Mouse (Mus musculus): ENCODE measurements around the gene Lama1. TPM values are rescaled to one million over a fixed set of nuclear protein-coding genes. Genes with fewer than 3 reads are reported as not detected.

The Lama1 gene
- 2.0 and 3.0 TPM in 2 replicates for polyA plus RNA-seq (2014; fragmentation: Nextera tagmentation; extraction: Ambion mirVana)

DNA sequence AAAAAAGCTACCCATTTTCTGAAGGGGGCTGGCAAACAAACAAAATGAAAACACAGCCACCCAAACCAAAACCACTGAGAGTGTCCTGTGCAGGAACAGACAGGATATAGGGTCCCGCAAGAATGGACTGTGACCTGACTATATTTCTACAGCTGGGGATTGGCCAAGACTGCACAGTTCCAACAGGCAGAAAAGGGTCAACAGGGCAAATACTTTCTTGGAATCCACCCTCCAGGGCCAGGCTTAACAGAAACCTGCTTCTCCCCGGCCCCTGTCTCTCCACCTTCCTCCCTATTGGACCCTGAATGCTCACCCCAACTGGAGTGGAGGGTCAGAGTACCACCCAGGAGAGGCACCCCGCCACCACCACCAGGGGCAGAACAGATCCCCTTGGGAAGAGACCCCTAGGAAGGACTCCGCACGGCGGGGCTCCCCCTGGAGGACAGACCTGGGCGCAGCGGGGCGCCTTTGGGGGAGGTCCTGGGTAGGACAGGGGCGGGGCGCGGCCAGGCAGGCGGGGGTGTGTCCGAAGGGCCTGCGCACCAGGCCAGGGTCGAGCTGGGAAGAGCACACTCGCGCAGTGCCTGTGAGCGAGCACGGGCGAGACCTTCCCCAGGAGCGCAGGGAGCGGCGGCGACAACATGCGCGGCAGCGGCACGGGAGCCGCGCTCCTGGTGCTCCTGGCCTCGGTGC, at the start of gene Lama1:
Gene Lama1 (plus strand): TSS at position 566 of the 693 bp plus-strand sequence.
- peaks cover 6% of the 10 kb centered on the region; the same call in 1 of the 2 replicates for H3K27me3 ChIP-seq (replicated peaks; ENCODE audit: control insufficient read depth, insufficient read depth, low read length)
- H3K9ac ChIP-seq (ENCODE audit: low read depth, low read length) = peak within 1 kb of the TSS; percentile 74
- 1% methylated on average over 11 of the region's 32 CpGs for WGBS
- H3K4me3 ChIP-seq (ENCODE audit: low read depth, low read length) = peak within 1 kb of the TSS; percentile 71
- H3K27ac ChIP-seq (replicated peaks; ENCODE audit: low read depth, low read length) = no peak within 1 kb of the TSS
- H3K4me2 ChIP-seq (ENCODE audit: low read depth, low read length) = peak within 1 kb of the TSS; percentile 100
- no peaks in the 10 kb centered on the region for H3K9me3 ChIP-seq (ENCODE audit: control insufficient read depth, low read length)
- ATAC-seq (ENCODE audit: low read depth) (peak; percentile 94), DNase-seq (ENCODE audit: low spot score) (peak; percentile 81)
- peaks cover 17% of the 10 kb centered on the region for H3K4me1 ChIP-seq (ENCODE audit: control insufficient read depth, insufficient read depth, low read length)
- H3K36me3 ChIP-seq (ENCODE audit: control insufficient read depth, insufficient read depth, low read length) = no peaks in the 10 kb centered on the region

GRCm38 (mm10) chr17:67651506-67651905, 45.6 kb upstream of the Lama1 start:
- no peak overlapping the region for H3K9ac ChIP-seq (ENCODE audit: low read depth, low read length)

DNA sequence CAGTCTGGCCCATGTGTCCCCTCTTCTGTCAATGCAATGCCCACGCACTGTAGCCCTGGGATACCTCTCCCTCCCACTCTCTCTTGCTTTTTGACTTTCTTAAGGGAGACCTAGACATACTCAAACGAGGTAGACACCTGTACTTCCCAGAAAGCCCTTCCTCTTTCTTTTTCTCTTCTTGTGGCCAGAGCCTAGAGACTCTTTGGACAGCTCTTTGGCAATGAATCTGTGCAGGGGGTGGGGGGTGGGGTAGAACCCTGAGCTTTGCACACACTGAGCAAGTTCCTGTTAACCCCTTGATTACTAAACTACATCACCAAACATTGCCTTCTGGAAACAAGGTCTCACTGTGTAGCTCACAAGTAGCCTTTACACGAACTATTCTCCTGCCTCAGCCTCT, 32.8 kb upstream of the Lama1 start:
- no peaks in the 10 kb centered on the region for H3K4me1 ChIP-seq (ENCODE audit: control insufficient read depth, insufficient read depth, low read length)
- no peak overlapping the region for H3K4me2 ChIP-seq (ENCODE audit: low read depth, low read length)
- H3K36me3 ChIP-seq (ENCODE audit: control insufficient read depth, insufficient read depth, low read length) = no peaks in the 10 kb centered on the region
- H3K27me3 ChIP-seq (replicated peaks; ENCODE audit: control insufficient read depth, insufficient read depth, low read length) = no peaks in the 10 kb centered on the region
- H3K4me3 ChIP-seq (ENCODE audit: low read depth, low read length) = no peak overlapping the region
- H3K27ac ChIP-seq (replicated peaks; ENCODE audit: low read depth, low read length) = no peak overlapping the region
- 78% methylated on average over 3 of the region's 3 CpGs for WGBS
- H3K9me3 ChIP-seq (ENCODE audit: control insufficient read depth, low read length) = no peaks in the 10 kb centered on the region
- DNase-seq (ENCODE audit: low spot score) (no peak), ATAC-seq (ENCODE audit: low read depth) (no peak)
- no peak overlapping the region for H3K9ac ChIP-seq (ENCODE audit: low read depth, low read length)

More at GRCm38 (mm10) chr17:67651506-67651905, 45.6 kb upstream of the Lama1 start:
- no peaks in the 10 kb centered on the region for H3K27me3 ChIP-seq (replicated peaks; ENCODE audit: control insufficient read depth, insufficient read depth, low read length)
- H3K4me2 ChIP-seq (ENCODE audit: low read depth, low read length) = no peak overlapping the region
- no peak overlapping the region for H3K4me3 ChIP-seq (ENCODE audit: low read depth, low read length)
- WGBS = 16% methylated on average over 4 of the region's 4 CpGs
- no peaks in the 10 kb centered on the region for H3K4me1 ChIP-seq (ENCODE audit: control insufficient read depth, insufficient read depth, low read length)
- ATAC-seq (ENCODE audit: low read depth) = no peak
- H3K36me3 ChIP-seq (ENCODE audit: control insufficient read depth, insufficient read depth, low read length) = no peaks in the 10 kb centered on the region
- no peak overlapping the region for H3K27ac ChIP-seq (replicated peaks; ENCODE audit: low read depth, low read length)
- DNase-seq (ENCODE audit: low spot score) = peak; percentile 54
- no peaks in the 10 kb centered on the region for H3K9me3 ChIP-seq (ENCODE audit: control insufficient read depth, low read length)

GRCm38 (mm10) chr17:67666981-67667380, 30.1 kb upstream of the Lama1 start:
- 61% methylated on average over 5 of the region's 5 CpGs for WGBS
- no peak for DNase-seq (ENCODE audit: low spot score)

GRCm38 (mm10) chr17:67667981-67668380, 29.1 kb upstream of the Lama1 start:
- DNase-seq (ENCODE audit: low spot score) (peak; percentile 76), ATAC-seq (ENCODE audit: low read depth) (no peak; the same call in 1 of the 2 replicates)
- H3K4me1 ChIP-seq (ENCODE audit: control insufficient read depth, insufficient read depth, low read length) = no peaks in the 10 kb centered on the region
- H3K4me2 ChIP-seq (ENCODE audit: low read depth, low read length) = no peak overlapping the region
- no peak overlapping the region for H3K4me3 ChIP-seq (ENCODE audit: low read depth, low read length)
- 8% methylated on average over 3 of the region's 3 CpGs for WGBS
- H3K27me3 ChIP-seq (replicated peaks; ENCODE audit: control insufficient read depth, insufficient read depth, low read length) = no peaks in the 10 kb centered on the region
- H3K36me3 ChIP-seq (ENCODE audit: control insufficient read depth, insufficient read depth, low read length) = no peaks in the 10 kb centered on the region
- H3K9me3 ChIP-seq (ENCODE audit: control insufficient read depth, low read length) = no peaks in the 10 kb centered on the region
- H3K27ac ChIP-seq (replicated peaks; ENCODE audit: low read depth, low read length) = no peak overlapping the region
- no peak overlapping the region for H3K9ac ChIP-seq (ENCODE audit: low read depth, low read length)

More at GRCm38 (mm10) chr17:67666981-67667380, 30.1 kb upstream of the Lama1 start:
- H3K4me1 ChIP-seq (ENCODE audit: control insufficient read depth, insufficient read depth, low read length) = no peaks in the 10 kb centered on the region
- H3K36me3 ChIP-seq (ENCODE audit: control insufficient read depth, insufficient read depth, low read length) = no peaks in the 10 kb centered on the region
- no peak overlapping the region for H3K4me2 ChIP-seq (ENCODE audit: low read depth, low read length)
- no peak overlapping the region for H3K4me3 ChIP-seq (ENCODE audit: low read depth, low read length)
- H3K27me3 ChIP-seq (replicated peaks; ENCODE audit: control insufficient read depth, insufficient read depth, low read length) = no peaks in the 10 kb centered on the region
- no peaks in the 10 kb centered on the region for H3K9me3 ChIP-seq (ENCODE audit: control insufficient read depth, low read length)
- no peak for ATAC-seq (ENCODE audit: low read depth)
- H3K27ac ChIP-seq (replicated peaks; ENCODE audit: low read depth, low read length) = no peak overlapping the region
- H3K9ac ChIP-seq (ENCODE audit: low read depth, low read length) = no peak overlapping the region

DNA sequence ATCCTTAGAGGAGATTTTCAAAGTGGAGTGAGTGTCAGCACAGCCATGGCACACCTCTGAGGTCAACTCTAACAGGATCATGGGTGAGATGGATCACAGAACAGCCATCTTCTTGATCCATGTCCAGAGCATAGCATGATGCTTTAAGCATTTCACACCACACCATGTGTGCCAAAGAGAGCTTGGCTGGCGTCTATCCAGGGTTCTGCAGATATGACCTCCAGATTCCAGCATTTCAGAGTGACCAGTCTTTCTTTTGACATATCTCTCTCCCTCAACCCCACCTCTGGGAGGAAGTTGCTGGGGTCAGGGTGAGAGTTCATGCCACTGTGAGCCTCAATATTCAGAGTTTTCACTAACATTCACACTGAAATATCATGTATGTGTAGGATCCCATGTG, 18.5 kb upstream of the Lama1 start:
- Histone ChIP-seq H3K4me1 (ENCODE audit: control insufficient read depth, insufficient read depth, low read length) (no peaks in the 10 kb centered on the region), H3K27me3 (replicated peaks; ENCODE audit: control insufficient read depth, insufficient read depth, low read length) (no peaks in the 10 kb centered on the region), H3K27ac (replicated peaks; ENCODE audit: low read depth, low read length) (no peak overlapping the region), H3K9ac (ENCODE audit: low read depth, low read length) (no peak overlapping the region), H3K4me2 (ENCODE audit: low read depth, low read length) (no peak overlapping the region), H3K36me3 (ENCODE audit: control insufficient read depth, insufficient read depth, low read length) (no peaks in the 10 kb centered on the region), H3K4me3 (ENCODE audit: low read depth, low read length) (no peak overlapping the region), H3K9me3 (ENCODE audit: control insufficient read depth, low read length) (no peaks in the 10 kb centered on the region)
- WGBS = 73% methylated on average over 1 of the region's 1 CpGs
- DNase-seq (ENCODE audit: low spot score) = no peak
- ATAC-seq (ENCODE audit: low read depth) = no peak

GRCm38 (mm10) chr17:67681084-67681483, 16.0 kb upstream of the Lama1 start:
- 68% methylated on average over 6 of the region's 6 CpGs for WGBS
- H3K4me2 ChIP-seq (ENCODE audit: low read depth, low read length) = no peak overlapping the region
- H3K36me3 ChIP-seq (ENCODE audit: control insufficient read depth, insufficient read depth, low read length) = no peaks in the 10 kb centered on the region
- no peak overlapping the region for H3K4me3 ChIP-seq (ENCODE audit: low read depth, low read length)
- no peak overlapping the region for H3K27ac ChIP-seq (replicated peaks; ENCODE audit: low read depth, low read length)
- no peaks in the 10 kb centered on the region for H3K4me1 ChIP-seq (ENCODE audit: control insufficient read depth, insufficient read depth, low read length)
- H3K27me3 ChIP-seq (replicated peaks; ENCODE audit: control insufficient read depth, insufficient read depth, low read length) = no peaks in the 10 kb centered on the region
- ATAC-seq (ENCODE audit: low read depth) (no peak), DNase-seq (ENCODE audit: low spot score) (no peak)
- no peaks in the 10 kb centered on the region for H3K9me3 ChIP-seq (ENCODE audit: control insufficient read depth, low read length)
- no peak overlapping the region for H3K9ac ChIP-seq (ENCODE audit: low read depth, low read length)

- no peaks in the 10 kb centered on the region for H3K27me3 ChIP-seq (replicated peaks; ENCODE audit: control insufficient read depth, insufficient read depth, low read length)
- no peaks in the 10 kb centered on the region for H3K36me3 ChIP-seq (ENCODE audit: control insufficient read depth, insufficient read depth, low read length)
Observed at GRCm38 (mm10) chr17:67685022-67685743, 11.9 kb upstream of the Lama1 start.

More at GRCm38 (mm10) chr17:67685022-67685743, 11.9 kb upstream of the Lama1 start:
- ATAC-seq (ENCODE audit: low read depth) (no peak), DNase-seq (ENCODE audit: low spot score) (peak; percentile 44)
- Histone ChIP-seq H3K9ac (ENCODE audit: low read depth, low read length) (no peak overlapping the region), H3K9me3 (ENCODE audit: control insufficient read depth, low read length) (no peaks in the 10 kb centered on the region), H3K4me2 (ENCODE audit: low read depth, low read length) (no peak overlapping the region), H3K27ac (replicated peaks; ENCODE audit: low read depth, low read length) (no peak overlapping the region), H3K4me3 (ENCODE audit: low read depth, low read length) (no peak overlapping the region), H3K4me1 (ENCODE audit: control insufficient read depth, insufficient read depth, low read length) (no peaks in the 10 kb centered on the region)
- WGBS = 24% methylated on average over 14 of the region's 14 CpGs

Data from embryonic facial prominence, embryonic 14.5 days (tissue).